Mouse (Mus musculus) naive thymus-derived CD4-positive, alpha-beta T cell, adult 2 months (primary cell): ENCODE results near the gene Ldlr.
A peak's percentile ranks its signal among the peaks of the same experiment; 100 is the strongest.
"Not testable (repeated sequence)": the region's sequence is repeated elsewhere in the genome, so short reads cannot be mapped to it uniquely, and the experiment has no call there.

ENCODE experiments used
- DNase-seq: peaks from one replicate; pipeline ENCODE4 v3.0.0-alpha.2; 2011; ENCODE audit warnings: low read depth

Ldlr gene

DNA sequence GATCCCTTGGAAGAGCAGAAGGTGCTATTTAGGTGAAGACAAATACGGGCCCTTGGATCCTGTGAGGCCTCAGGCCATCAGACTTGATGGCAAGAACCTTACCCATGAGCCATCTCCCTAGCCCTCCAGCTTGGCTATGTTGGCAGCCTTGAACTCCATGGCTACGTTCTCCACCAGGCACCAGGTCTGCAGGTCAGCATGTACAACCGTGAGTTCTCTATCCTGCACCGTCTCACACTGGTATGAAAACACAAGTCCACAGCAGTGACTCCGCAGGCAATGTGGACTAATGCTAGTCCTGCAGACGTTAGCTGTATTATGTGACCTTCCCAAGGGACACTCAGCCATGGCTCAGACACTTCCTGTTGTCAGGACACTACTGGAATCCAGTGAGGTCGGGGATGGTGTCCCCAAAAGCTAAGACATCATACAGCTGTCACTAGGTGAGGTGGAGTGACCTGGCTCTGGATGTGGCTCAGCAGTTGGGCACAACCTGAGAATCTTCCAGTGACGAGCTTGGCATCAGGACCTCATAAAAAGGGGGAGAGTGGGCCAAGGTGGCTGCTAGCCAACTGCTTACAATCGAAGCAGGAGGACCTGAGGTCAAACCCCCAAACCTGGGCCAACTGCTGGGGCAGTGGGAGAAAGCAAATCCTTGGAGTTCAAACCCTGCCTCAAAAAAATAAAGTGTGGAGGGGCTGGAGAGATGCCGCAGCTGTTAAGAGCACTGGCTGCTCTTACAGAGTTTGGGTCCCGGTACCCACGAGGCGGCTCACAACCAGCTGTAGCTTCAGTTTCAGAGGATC is 31.4 kb downstream of the Ldlr start:
- no peak for DNase-seq

DNA sequence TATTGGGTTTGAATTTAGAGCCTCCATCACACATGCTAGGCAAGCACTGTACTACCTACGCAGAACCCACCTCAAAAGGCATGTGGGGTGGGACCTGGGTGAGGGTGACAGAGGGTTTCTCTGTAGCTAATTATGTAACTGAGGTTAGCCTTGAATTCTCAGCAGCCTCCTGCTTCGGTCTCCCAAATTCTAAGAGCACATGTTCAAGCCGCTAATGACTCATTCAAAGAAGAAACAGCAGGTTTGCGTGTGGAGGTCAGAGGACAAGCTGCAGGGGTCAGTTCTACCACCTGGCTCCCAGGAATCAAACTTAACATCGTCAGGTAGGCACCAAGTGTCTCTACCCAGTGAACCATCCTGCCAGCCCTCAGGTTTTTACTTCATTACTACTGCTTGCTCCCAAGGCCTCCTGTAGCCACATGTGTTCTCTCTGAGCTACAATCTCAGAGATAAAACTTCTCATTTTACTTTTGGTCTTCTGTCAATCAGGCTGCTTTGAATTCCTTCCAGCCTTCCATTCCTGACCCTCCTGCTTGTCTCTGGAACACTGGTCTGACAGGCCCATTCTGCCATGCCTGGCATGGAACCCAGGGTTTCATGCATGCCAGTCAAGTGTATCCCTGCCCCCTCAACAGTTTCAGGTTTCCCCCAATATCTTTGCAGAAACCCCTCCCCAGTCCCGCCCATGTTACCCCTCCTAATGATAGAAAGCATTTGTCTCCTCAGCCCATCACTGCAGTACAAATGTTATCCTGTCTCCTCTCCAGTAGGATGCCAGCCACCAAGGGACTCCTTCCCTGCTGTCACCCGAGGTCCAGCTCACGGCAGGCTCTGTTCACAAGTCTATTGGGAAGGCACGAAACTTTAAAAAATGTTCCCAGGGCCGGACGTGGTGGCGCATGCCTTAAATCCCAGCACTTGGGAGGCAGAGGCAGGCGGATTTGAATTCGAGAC is 35.6 kb downstream of the Ldlr start:
- DNase-seq, result peak; percentile 16

GRCm38 (mm10) chr9:21759718-21760117 is 36.4 kb downstream of the Ldlr start:
- no peak for DNase-seq

DNA sequence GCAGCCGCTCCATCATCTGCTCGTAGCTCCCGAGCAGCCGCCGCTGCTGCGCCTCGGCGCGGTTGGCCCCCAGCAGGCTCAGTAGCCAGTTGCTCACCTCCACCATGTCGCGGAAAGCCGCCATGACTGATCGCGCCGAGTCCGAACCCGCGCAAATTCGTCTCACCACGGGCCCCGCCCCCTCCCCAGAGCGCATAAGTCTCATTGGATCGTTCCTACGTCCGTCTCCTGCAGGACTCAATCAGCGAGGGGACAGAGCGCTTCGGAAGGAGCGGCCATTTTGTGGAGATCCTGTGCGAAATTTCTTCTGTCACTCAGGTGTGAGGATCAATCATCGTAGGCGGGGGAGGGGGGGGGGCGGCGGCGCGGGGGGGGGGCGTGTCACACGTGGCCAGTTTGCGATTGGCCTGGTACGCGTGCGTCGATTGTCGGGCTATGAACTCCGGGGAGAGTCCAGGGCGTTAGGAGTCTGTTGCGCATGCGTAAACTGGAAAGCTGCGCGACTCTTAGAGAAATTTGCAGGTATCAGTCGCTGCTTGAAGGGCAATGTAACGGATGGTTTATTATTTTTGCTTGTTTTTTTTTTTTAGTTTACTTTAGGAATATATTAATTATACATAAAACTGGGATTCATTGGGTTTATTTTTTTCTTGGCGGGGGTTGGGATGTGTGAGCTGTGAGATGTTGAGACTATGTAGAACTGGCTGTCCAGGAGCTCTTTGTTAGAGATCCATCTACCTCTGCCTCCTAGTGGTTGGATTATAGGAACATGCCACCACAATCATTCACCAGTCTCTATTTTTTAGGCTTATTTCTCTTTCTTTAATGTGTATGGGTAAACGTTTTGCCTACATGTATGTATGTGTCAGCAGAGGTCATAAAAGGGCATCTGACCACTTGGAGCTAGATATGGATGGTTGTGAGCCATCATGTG is 37.1 kb downstream of the Ldlr start, which contains the start of gene Spc24:
Gene Spc24, minus strand, starts transcription at position 149 of the 934 bp plus-strand sequence.
- DNase-seq, result peak; percentile 98

DNA sequence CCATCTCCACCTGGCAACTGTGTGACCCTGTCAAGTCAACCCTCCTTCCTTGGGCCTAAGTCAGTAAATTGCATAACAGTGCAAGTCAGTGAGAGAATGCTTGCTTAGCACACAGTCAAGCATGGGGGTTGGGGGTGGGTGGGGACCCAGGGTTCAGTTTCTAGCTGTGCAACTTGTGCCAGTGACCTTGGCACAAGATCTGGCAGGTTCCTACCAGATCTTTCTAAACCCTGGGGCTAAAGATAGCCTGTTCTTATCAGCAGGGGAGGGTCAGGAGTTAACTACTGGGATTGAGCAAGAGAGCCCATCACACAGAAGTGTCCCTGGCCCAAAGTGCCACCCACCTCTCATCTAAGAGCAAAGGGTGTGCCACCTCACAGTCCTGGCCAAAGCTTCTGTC is 38.9 kb downstream of the Ldlr start:
- DNase-seq, result no peak

DNA sequence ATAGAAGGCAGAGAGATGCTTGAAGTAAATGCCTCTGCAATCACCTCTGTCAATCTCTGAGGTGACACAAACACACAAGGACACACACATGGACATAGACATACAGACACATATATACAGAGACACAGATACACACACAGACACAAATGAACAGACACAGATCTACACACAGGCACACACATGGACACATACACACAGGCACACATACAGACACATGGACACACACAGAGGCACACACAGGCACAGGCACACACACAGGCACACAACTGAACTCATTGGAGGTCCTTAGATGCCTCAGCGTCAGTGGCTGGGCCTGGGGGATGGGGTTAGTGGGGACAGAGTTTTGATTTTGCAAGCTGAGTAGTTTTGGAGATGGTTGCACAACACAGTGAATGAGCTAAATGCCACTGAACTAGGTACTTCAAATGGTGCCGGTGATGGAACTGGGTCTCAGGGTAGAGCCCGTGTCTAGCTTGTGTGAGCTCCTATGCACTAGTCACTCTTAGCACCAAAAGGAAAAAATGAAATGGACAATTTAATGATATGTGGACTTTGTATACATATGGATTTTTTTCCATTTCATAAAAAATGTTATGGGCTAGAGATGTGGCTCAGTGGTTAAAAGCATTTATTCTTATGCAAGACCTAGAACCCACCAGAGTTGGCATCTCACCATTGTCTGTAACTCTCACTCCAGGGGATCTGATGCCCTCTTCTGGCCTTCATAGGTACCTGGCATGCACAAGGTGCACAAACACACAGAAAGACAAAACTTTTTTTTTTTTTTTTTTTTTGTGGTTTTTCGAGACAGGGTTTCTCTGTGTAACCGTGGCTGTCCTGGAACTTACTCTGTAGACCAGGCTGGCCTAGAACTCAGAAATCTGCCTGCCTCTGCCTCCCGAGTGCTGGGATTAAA is 41.1 kb downstream of the Ldlr start:
- no peak for DNase-seq

DNA sequence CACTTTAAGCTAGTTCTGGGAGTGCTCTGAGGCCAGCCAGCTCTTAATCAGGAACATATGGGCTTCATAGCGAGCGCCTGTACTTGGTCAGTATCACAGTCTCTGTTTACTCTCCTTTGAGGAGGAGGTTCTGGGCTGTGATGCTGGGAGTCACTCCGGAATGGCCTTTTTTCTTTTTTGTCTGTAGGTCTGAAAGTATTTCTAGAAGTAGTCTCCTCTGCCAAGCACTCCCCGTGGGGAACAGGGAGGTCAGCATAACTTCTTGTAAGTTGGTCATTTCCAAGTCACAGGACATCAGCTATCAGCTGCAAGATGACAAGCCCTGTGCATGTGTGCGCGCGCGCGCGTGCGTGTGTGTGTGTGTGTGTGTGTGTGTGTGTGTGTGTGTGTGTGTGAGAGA is 44.6 kb downstream of the Ldlr start:
- no peak for DNase-seq

DNA sequence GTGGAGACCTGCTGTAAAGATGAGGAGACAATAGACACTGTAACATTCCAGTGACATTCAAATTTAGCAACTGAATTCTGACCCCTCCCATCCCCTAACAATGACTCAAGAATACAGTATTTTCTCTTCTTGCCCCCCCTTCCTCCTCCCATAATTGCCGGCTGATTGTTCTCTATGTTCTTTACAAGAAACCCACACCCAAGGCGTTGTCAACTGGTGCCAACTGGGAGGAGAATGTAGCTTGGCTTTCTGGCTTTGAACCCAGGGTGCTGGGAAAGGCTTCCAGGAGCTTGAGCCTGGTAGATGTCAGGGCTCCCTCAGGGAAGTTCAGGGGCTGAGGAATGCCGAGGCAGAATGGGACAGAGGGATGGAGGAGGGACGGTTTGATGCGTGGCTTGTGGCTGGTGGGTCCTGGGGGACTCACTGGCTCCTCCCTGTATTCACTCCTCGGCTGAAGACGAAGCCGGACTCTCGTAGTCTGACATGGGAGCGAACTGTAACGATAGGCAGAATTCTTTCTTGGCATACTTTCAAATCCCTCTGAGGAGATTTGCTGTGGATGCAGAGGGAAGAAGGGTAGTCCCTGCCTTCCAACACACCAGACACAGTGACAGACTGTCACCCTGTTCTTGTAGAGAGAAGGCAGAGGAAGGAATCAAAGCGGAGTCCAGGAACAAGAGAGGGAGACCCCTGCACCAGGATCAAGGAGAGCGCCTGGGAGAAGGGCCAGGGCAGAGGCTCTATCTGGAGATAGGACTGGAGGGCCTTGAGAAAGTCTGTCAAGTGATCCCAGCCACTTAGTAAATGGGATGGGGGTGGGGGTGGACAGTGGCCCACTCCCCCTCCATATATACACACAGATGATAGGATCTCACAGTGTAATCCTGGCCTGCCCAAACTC is 45.5 kb downstream of the Ldlr start:
- DNase-seq, result no peak

- no peak for DNase-seq
These were observed 46.4 kb downstream of the Ldlr start for GRCm38 (mm10) chr9:21769558-21770183.

GRCm38 (mm10) chr9:21773396-21773795 is 50.1 kb downstream of the Ldlr start:
- DNase-seq, result not testable (repeated sequence)

DNA sequence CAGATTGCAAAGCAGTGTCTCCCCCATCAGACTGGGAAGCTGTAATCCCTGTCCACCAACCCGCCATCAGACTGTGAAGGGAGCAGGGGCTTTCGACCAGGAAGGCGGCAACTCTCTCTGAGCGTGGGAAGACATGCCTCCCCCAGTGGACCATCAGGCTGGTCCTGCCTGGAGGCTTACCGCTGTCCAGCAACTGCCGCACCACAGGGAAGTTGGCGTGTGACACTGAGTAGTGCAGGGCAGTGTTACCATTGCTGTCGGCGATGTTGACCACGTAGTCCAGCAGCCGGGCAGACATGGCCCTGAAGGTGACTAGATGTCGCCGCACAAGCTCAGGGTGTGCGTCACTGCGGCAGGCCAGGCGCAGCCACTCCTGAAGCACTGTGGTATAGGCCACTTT is 51.1 kb downstream of the Ldlr start:
- no peak for DNase-seq

DNA sequence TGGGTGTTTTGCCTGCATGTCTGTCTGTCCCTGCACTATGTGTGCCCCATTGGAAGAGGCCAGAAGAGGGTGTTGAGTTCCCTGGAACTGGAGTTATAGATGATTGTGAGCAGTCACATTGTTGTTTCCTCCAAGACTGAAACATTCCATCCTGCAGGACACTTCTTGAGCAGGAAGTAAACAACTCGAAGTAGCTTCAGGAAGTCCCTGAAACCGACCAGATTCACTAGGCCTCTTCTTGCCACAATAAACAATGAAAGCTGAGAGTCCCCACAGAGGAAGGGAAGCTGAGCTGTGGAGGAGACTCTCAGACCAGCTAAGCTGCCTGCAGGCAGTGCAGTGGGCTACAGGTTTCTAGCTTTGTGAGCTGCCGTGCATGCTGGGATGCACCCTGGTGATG is 54.4 kb downstream of the Ldlr start:
- DNase-seq, result no peak

DNA sequence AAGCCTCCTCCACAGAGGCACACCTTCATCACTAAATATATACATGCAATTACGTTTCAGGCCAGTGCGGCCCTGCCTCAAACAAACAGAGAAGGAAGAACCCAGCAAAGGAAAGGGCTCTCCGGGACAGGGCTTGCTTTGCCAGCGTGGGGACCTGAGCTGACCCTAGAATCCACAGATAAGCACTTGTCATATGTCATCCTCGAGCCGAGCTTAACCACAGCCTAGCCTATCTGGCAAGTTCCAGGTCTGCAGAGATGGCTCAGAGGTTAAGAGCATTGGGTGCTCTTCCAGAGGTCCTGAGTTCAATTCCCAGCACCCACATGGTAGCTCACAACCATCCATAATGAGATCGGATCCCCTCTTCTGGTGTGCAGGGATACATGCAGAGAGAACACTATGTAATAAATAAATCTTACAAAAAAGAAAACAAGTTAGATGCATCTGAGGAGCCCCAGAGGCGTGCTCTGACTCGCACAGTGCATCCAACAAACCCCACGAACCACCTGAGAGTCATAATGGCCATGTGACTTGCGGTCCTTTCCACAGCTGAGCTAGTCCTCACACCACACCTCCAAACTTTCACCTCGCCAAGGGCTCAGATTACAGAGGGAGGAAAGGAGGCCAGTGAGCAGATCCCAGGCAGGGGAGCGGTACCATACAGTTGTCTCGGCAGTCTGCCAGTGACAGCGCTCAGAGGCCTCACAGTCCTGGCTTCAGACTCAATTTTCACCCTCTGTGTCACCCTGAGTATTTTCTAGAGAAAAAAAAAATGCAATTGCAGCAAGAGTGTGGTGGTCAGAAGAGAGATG is 58.6 kb downstream of the Ldlr start:
- DNase-seq, result no peak

DNA sequence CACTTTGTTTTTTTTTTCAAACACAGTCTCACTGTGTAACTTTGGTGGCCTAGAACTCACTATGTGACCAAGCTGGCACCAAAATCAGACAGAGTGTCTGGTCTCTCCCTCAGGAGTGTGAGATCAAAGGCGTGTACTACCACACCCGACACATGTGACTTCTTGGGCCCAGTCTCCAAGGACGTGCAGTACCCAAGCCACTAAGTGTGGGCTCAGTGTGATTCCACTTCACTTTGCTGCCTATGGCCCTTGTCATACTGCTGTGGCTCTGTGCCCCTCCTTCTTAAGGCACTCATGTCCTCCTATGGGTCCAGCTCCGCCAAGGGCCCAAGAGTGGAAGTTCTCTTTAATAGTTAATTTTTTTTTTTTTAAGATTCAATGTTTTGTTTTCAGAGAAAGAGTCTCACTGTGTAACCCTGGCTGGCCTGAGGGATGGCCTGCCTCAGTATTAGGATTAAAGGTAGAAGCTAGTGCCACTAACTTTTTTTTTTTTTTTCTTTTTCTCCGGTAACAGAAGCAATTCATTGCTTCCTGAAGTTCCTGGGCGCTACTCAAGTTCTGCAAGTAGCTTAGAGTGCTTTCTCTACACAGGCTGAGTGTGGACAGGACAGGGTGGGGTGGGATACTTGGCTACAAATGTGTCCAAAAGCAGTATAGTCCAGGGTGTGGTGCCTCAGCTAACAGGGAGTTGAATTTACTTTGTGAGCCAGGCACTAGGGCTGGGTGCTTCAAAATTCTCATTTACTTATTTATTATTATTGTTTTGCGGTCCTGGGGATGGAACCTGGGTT is 61.4 kb downstream of the Ldlr start:
- DNase-seq, result no peak

DNA sequence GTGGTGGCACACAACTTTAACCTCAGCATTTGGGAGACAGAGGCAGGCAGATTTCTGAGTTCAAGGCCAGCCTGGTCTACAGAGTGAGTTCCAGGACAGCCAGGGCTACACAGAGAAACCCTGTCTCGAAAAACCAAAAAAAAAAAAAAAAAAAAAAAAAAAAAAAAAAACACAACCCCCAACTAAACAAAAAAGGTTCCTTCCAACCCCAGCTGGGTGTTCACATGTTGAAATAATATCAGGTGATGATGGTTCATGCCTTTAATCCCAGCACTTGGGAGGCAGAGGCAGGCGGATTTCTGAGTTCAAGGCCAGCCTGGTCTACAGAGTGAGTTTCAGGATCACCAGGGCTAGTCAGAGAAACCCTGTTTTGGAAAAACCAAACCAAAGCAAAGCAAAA is 63.0 kb downstream of the Ldlr start:
- DNase-seq, result not testable (repeated sequence)

DNA sequence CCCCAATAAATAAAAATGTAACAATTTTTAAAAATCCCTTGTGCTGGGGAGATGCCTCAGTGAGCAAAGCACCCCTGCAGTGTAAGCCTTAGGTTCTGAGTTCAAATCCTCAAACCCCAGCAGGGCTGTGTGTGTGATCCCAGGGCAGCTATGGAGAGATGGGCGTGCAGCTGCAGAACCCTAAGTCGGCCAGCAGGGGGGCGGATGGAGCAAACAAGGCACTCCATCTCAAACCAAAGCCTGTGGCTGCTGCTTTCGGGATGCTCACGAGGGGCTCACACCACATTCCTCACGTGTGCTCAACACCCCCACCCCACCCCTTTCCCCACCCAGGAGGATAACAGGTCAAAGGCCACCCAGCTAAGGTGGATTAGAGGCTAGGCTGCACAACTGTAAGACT is 63.6 kb downstream of the Ldlr start:
- DNase-seq, result peak; percentile 67

GRCm38 (mm10) chr9:21787654-21788053 is 64.4 kb downstream of the Ldlr start:
- no peak for DNase-seq

DNA sequence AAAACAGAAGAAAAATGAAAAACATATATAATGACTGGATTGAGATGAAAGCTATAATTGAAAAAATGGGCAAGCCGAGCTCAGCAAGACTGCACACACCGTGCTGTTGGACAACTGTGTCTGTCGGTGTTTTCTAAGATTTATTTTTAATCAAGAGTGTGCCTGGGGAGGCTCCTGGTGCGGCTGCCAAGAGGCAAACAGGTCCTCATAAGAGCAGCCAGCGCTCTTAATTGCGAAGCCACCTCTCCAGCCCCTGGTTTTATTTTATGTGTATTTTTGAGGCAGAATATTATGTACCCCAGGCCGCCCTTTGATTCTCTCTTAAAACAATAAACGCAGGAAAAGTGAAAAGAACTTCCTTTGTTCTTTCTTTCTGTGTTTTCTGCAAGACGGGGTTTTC is 65.0 kb downstream of the Ldlr start:
- no peak for DNase-seq
